Mouse (Mus musculus): ENCODE results near the gene Hoxb9.

GRCm38 (mm10) chr11:96269869-96270268, 1.4 kb upstream of the Hoxb9 start:
- TF ChIP-seq CTCF (IDR thresholded peaks at IDR 0.05; ENCODE audit: borderline replicate concordance, insufficient read depth, low read length) (no peak), POLR2A (IDR thresholded peaks at IDR 0.05; ENCODE audit: low read depth, low read length) (no peak)

Measured in embryonic fibroblast, embryonic 13.5 days (primary cell).